Mouse (Mus musculus): ENCODE data around the gene Bbx. TPM values are rescaled to one million over a fixed set of nuclear protein-coding genes. Genes with fewer than 3 reads are reported as not detected.

Gene Bbx
- polyA plus RNA-seq, 1 experiment from 2014 or later = 27.9 TPM

DNA sequence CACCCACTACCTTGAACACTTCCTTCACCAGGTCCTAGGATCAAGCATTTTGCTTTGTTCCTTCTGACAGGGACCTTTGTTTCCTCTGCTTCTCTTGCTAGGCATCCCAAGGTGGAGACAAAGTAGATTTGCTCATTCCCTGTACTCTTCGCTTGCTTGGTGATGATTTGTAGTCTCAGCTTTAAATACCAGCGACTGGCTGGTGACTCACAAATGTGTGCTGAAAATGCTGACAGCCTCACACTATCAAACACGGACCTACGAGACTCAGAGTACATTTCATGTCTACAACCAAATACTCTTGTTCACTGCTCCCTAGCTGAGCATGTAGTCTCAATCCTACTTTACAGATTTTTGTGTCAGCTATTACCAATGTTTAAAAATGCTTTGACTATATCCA, 220.5 kb downstream of the Bbx start:
- Histone ChIP-seq H3K27ac (ENCODE audit: low read length) (no peak overlapping the region), H3K4me2 (ENCODE audit: low read depth, low read length) (no peak overlapping the region), H3K36me3 (ENCODE audit: control insufficient read depth, insufficient read depth) (peaks cover 3% of the 10 kb centered on the region; the same call in 1 of the 2 replicates), H3K4me3 (ENCODE audit: low read length) (no peak overlapping the region), H3K9ac (ENCODE audit: low read length) (no peak overlapping the region), H3K9me3 (replicated peaks; ENCODE audit: control insufficient read depth, low read length) (no peaks in the 10 kb centered on the region), H3K27me3 (ENCODE audit: control insufficient read depth, insufficient read depth, low read length) (no peaks in the 10 kb centered on the region), H3K4me1 (ENCODE audit: control insufficient read depth, insufficient read depth, low read length) (peaks cover 6% of the 10 kb centered on the region; the same call in 1 of the 2 replicates)
- ATAC-seq (replicated peaks; ENCODE audit: extremely low read depth, insufficient read depth, low FRiP score) = no peak
- WGBS = 53% methylated on average over 4 of the region's 4 CpGs

DNA sequence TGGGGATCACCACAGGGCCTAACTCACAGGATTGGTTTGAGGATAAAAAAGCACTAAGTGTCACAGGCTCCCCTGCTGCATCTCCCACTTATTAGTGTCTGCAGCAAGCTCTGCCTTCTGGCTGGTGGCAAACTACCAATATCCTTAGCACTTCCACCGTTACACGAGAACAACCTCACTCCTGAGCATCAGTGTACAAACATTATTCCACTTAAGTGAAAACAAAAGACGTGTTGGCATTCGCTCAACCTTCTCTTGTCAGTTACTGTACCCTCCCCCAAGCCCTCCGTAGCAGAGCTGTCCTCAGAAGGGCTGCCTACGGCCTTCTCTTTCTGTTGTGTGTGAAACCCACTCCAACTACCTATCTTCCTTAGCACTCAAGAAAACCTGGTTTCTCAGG, 221.0 kb downstream of the Bbx start:
- ATAC-seq (replicated peaks; ENCODE audit: extremely low read depth, insufficient read depth, low FRiP score) = no peak
- Histone ChIP-seq H3K4me3 (ENCODE audit: low read length) (no peak overlapping the region), H3K36me3 (ENCODE audit: control insufficient read depth, insufficient read depth) (peaks cover 3% of the 10 kb centered on the region; the same call in 1 of the 2 replicates), H3K27me3 (ENCODE audit: control insufficient read depth, insufficient read depth, low read length) (no peaks in the 10 kb centered on the region), H3K9ac (ENCODE audit: low read length) (no peak overlapping the region), H3K4me1 (ENCODE audit: control insufficient read depth, insufficient read depth, low read length) (peaks cover 6% of the 10 kb centered on the region; the same call in 1 of the 2 replicates), H3K9me3 (replicated peaks; ENCODE audit: control insufficient read depth, low read length) (no peaks in the 10 kb centered on the region), H3K4me2 (ENCODE audit: low read depth, low read length) (no peak overlapping the region), H3K27ac (ENCODE audit: low read length) (no peak overlapping the region)
- 55% methylated on average over 6 of the region's 6 CpGs for WGBS

- Histone ChIP-seq H3K4me3 (ENCODE audit: low read length) (no peak overlapping the region), H3K4me2 (ENCODE audit: low read depth, low read length) (no peak overlapping the region), H3K36me3 (ENCODE audit: control insufficient read depth, insufficient read depth) (peaks cover 3% of the 10 kb centered on the region; the same call in 1 of the 2 replicates), H3K9me3 (replicated peaks; ENCODE audit: control insufficient read depth, low read length) (no peaks in the 10 kb centered on the region), H3K27ac (ENCODE audit: low read length) (no peak overlapping the region), H3K4me1 (ENCODE audit: control insufficient read depth, insufficient read depth, low read length) (peaks cover 6% of the 10 kb centered on the region; the same call in 1 of the 2 replicates), H3K27me3 (ENCODE audit: control insufficient read depth, insufficient read depth, low read length) (no peaks in the 10 kb centered on the region), H3K9ac (ENCODE audit: low read length) (no peak overlapping the region)
- WGBS = 79% methylated on average over 2 of the region's 2 CpGs
- ATAC-seq (replicated peaks; ENCODE audit: extremely low read depth, insufficient read depth, low FRiP score) = no peak
Observed at GRCm38 (mm10) chr16:50210742-50211141, 221.4 kb downstream of the Bbx start.

DNA sequence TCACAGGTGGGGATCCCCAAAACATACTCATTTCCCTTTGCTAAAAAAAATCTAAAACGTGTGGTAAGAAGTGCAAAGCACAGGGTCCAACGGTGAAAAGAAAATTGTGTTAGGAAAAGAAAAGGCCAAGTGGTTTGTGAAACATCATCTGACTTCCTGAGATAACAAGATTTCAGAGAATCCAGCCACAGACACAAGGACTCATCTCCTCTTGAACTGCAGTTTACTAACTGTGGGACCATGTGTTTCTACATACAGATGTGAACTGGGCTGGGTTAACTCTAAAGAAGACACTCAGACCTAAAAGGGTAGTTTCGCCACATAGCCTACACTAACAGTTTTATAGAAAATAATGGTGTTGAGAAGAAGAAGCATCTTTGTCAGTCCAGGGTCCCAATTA, 227.2 kb downstream of the Bbx start:
- H3K27me3 ChIP-seq (ENCODE audit: control insufficient read depth, insufficient read depth, low read length) = no peaks in the 10 kb centered on the region
- peaks cover 14% of the 10 kb centered on the region for H3K36me3 ChIP-seq (ENCODE audit: control insufficient read depth, insufficient read depth)
- H3K4me2 ChIP-seq (ENCODE audit: low read depth, low read length) = no peak overlapping the region
- H3K9me3 ChIP-seq (replicated peaks; ENCODE audit: control insufficient read depth, low read length) = no peaks in the 10 kb centered on the region
- 73% methylated on average over 3 of the region's 3 CpGs for WGBS
- H3K4me3 ChIP-seq (ENCODE audit: low read length) = no peak overlapping the region
- no peaks in the 10 kb centered on the region for H3K4me1 ChIP-seq (ENCODE audit: control insufficient read depth, insufficient read depth, low read length)
- no peak overlapping the region for H3K9ac ChIP-seq (ENCODE audit: low read length)
- H3K27ac ChIP-seq (ENCODE audit: low read length) = no peak overlapping the region
- no peak for ATAC-seq (replicated peaks; ENCODE audit: extremely low read depth, insufficient read depth, low FRiP score)

- H3K9me3 ChIP-seq (replicated peaks; ENCODE audit: control insufficient read depth, low read length) = no peaks in the 10 kb centered on the region
- 85% methylated on average over 7 of the region's 7 CpGs for WGBS
- no peak overlapping the region for H3K27ac ChIP-seq (ENCODE audit: low read length)
- no peak overlapping the region for H3K4me3 ChIP-seq (ENCODE audit: low read length)
- H3K36me3 ChIP-seq (ENCODE audit: control insufficient read depth, insufficient read depth) = peaks cover 22% of the 10 kb centered on the region
- no peak overlapping the region for H3K4me2 ChIP-seq (ENCODE audit: low read depth, low read length)
- H3K27me3 ChIP-seq (ENCODE audit: control insufficient read depth, insufficient read depth, low read length) = no peaks in the 10 kb centered on the region
- no peaks in the 10 kb centered on the region for H3K4me1 ChIP-seq (ENCODE audit: control insufficient read depth, insufficient read depth, low read length)
- ATAC-seq (replicated peaks; ENCODE audit: extremely low read depth, insufficient read depth, low FRiP score) = no peak
- H3K9ac ChIP-seq (ENCODE audit: low read length) = no peak overlapping the region
Observed at GRCm38 (mm10) chr16:50201546-50202151, 230.5 kb downstream of the Bbx start.

- ATAC-seq (replicated peaks; ENCODE audit: extremely low read depth, insufficient read depth, low FRiP score) = no peak
- Histone ChIP-seq H3K36me3 (ENCODE audit: control insufficient read depth, insufficient read depth) (peaks cover 27% of the 10 kb centered on the region), H3K4me3 (ENCODE audit: low read length) (no peak overlapping the region), H3K9me3 (replicated peaks; ENCODE audit: control insufficient read depth, low read length) (no peaks in the 10 kb centered on the region), H3K27ac (ENCODE audit: low read length) (no peak overlapping the region), H3K9ac (ENCODE audit: low read length) (no peak overlapping the region), H3K4me1 (ENCODE audit: control insufficient read depth, insufficient read depth, low read length) (no peaks in the 10 kb centered on the region), H3K4me2 (ENCODE audit: low read depth, low read length) (no peak overlapping the region), H3K27me3 (ENCODE audit: control insufficient read depth, insufficient read depth, low read length) (no peaks in the 10 kb centered on the region)
- 94% methylated on average over 15 of the region's 15 CpGs for WGBS
Observed at GRCm38 (mm10) chr16:50200214-50200613, 232.0 kb downstream of the Bbx start.

GRCm38 (mm10) chr16:50196118-50196517, 236.1 kb downstream of the Bbx start:
- Histone ChIP-seq H3K4me2 (ENCODE audit: low read depth, low read length) (no peak overlapping the region), H3K27me3 (ENCODE audit: control insufficient read depth, insufficient read depth, low read length) (no peaks in the 10 kb centered on the region), H3K27ac (ENCODE audit: low read length) (no peak overlapping the region), H3K4me3 (ENCODE audit: low read length) (no peak overlapping the region), H3K9ac (ENCODE audit: low read length) (no peak overlapping the region), H3K4me1 (ENCODE audit: control insufficient read depth, insufficient read depth, low read length) (no peaks in the 10 kb centered on the region), H3K9me3 (replicated peaks; ENCODE audit: control insufficient read depth, low read length) (no peaks in the 10 kb centered on the region), H3K36me3 (ENCODE audit: control insufficient read depth, insufficient read depth) (peaks cover 29% of the 10 kb centered on the region)
- no peak for ATAC-seq (replicated peaks; ENCODE audit: extremely low read depth, insufficient read depth, low FRiP score)
- 75% methylated on average over 4 of the region's 4 CpGs for WGBS

- H3K27me3 ChIP-seq (ENCODE audit: control insufficient read depth, insufficient read depth, low read length) = no peaks in the 10 kb centered on the region
- H3K9ac ChIP-seq (ENCODE audit: low read length) = no peak overlapping the region
- no peak for ATAC-seq (replicated peaks; ENCODE audit: extremely low read depth, insufficient read depth, low FRiP score)
- WGBS = 88% methylated on average over 1 of the region's 1 CpGs
- no peak overlapping the region for H3K4me2 ChIP-seq (ENCODE audit: low read depth, low read length)
- H3K27ac ChIP-seq (ENCODE audit: low read length) = no peak overlapping the region
- H3K36me3 ChIP-seq (ENCODE audit: control insufficient read depth, insufficient read depth) = peaks cover 9% of the 10 kb centered on the region
- H3K9me3 ChIP-seq (replicated peaks; ENCODE audit: control insufficient read depth, low read length) = no peaks in the 10 kb centered on the region
- H3K4me1 ChIP-seq (ENCODE audit: control insufficient read depth, insufficient read depth, low read length) = no peaks in the 10 kb centered on the region
- H3K4me3 ChIP-seq (ENCODE audit: low read length) = no peak overlapping the region
Observed at GRCm38 (mm10) chr16:50192626-50193025, 239.6 kb downstream of the Bbx start.

DNA sequence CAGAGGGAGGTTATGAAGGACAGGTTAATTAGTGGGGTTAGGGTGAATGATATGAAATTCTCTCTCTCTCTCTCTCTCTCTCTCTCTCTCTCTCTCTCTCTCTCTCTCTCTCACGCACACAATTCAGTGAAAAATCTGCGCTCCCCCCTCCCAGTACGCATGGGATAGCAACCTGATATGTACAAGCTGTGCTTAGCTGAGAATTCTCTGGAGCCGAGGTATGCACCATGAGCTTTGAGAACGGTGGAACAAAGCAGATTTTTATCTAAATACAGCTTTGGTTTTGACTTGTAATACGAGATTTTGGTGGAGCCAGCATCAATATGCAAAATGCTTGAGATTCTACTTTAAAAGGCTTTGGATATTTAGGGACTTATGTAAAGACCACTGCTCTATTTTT, 243.1 kb downstream of the Bbx start:
- peaks cover 21% of the 10 kb centered on the region for H3K4me1 ChIP-seq (ENCODE audit: control insufficient read depth, insufficient read depth, low read length)
- H3K9me3 ChIP-seq (replicated peaks; ENCODE audit: control insufficient read depth, low read length) = no peaks in the 10 kb centered on the region
- H3K36me3 ChIP-seq (ENCODE audit: control insufficient read depth, insufficient read depth) = peaks cover 4% of the 10 kb centered on the region
- H3K9ac ChIP-seq (ENCODE audit: low read length) = no peak overlapping the region
- WGBS = 41% methylated on average over 6 of the region's 6 CpGs
- no peak overlapping the region for H3K4me2 ChIP-seq (ENCODE audit: low read depth, low read length)
- no peak overlapping the region for H3K4me3 ChIP-seq (ENCODE audit: low read length)
- H3K27ac ChIP-seq (ENCODE audit: low read length) = no peak overlapping the region
- no peak for ATAC-seq (replicated peaks; ENCODE audit: extremely low read depth, insufficient read depth, low FRiP score)
- H3K27me3 ChIP-seq (ENCODE audit: control insufficient read depth, insufficient read depth, low read length) = no peaks in the 10 kb centered on the region
